Mouse (Mus musculus) megakaryocyte, embryonic 14.5 days (primary cell): ENCODE data around the gene Sqor. TPM values are rescaled to one million over a fixed set of nuclear protein-coding genes. Genes with fewer than 3 reads are reported as not detected.

Source experiments
- H3K27me3 ChIP-seq: replicated peaks from 2 replicates; pipeline ENCODE3; 2012; ENCODE audit warnings: inconsistent platforms
- H3K36me3 ChIP-seq: replicated peaks from 2 replicates; pipeline ENCODE3; 2012; ENCODE audit warnings: low read length, inconsistent platforms, mixed read lengths
- H3K4me1 ChIP-seq: 2 replicates; pipeline ENCODE4 v1.6.1; 2012; ENCODE audit warnings: inconsistent platforms
- H3K4me3 ChIP-seq: replicated peaks from 2 replicates; pipeline ENCODE3; 2012; ENCODE audit warnings: moderate library complexity, mild to moderate bottlenecking, inconsistent platforms
- H3K9me3 ChIP-seq: 2 replicates; pipeline ENCODE4 v1.6.1; 2012; ENCODE audit warnings: inconsistent platforms
- FLI1 ChIP-seq: IDR thresholded peaks from 2 replicates; pipeline ENCODE4 v1.6.1; 2012; ENCODE audit warnings: low read length, inconsistent platforms, mixed read lengths
- GATA1 ChIP-seq: IDR thresholded peaks from 3 replicates; pipeline ENCODE4 v1.6.1; 2012; ENCODE audit warnings: mixed read lengths, low read length, inconsistent platforms, borderline replicate concordance
- polyA plus RNA-seq: library from polyadenylated mRNA; stranded (reverse); fragments of >175 nt; gene quantifications from 2 replicates; pipeline ENCODE4 v1.2.3, GENCODE M21; 2012; ENCODE audit warnings: low replicate concordance; ENCODE audit not compliant: insufficient read depth

Sqor gene
- polyA plus RNA-seq, 1 experiment, result 5.7 TPM

- peaks cover 22% of the 10 kb centered on the region for H3K27me3 ChIP-seq
- H3K4me3 ChIP-seq, result no peak overlapping the region
- peaks cover 4% of the 10 kb centered on the region for H3K4me1 ChIP-seq
- no peak for TF ChIP-seq GATA1
- no peak for TF ChIP-seq FLI1
- H3K9me3 ChIP-seq, result no peaks in the 10 kb centered on the region
- H3K36me3 ChIP-seq, result no peaks in the 10 kb centered on the region
Observed at GRCm38 (mm10) chr2:122759791-122760190, 5.2 kb upstream of the Sqor start.

GRCm38 (mm10) chr2:122762991-122763390 is 2.0 kb upstream of the Sqor start:
- TF ChIP-seq FLI1, result no peak
- Histone ChIP-seq H3K4me1 (peaks cover 13% of the 10 kb centered on the region), H3K36me3 (no peaks in the 10 kb centered on the region), H3K9me3 (no peaks in the 10 kb centered on the region), H3K4me3 (no peak overlapping the region), H3K27me3 (peaks cover 37% of the 10 kb centered on the region)

- no peak for TF ChIP-seq FLI1
- no peak for TF ChIP-seq GATA1
- peaks cover 13% of the 10 kb centered on the region for H3K4me1 ChIP-seq
- no peaks in the 10 kb centered on the region for H3K36me3 ChIP-seq
- H3K27me3 ChIP-seq, result peaks cover 37% of the 10 kb centered on the region
- H3K4me3 ChIP-seq, result peak overlapping the region; percentile 94
- H3K9me3 ChIP-seq, result no peaks in the 10 kb centered on the region
Observed at GRCm38 (mm10) chr2:122764526-122764925, 511 bp upstream of the Sqor start.

- no peak for TF ChIP-seq GATA1
- Histone ChIP-seq H3K4me1 (peaks cover 13% of the 10 kb centered on the region), H3K9me3 (no peaks in the 10 kb centered on the region), H3K27me3 (peaks cover 35% of the 10 kb centered on the region), H3K4me3 (peak overlapping the region; percentile 94), H3K36me3 (no peaks in the 10 kb centered on the region)
Observed at GRCm38 (mm10) chr2:122765794-122766145, 733 bp downstream of the Sqor start.

- TF ChIP-seq GATA1 (no peak), FLI1 (no peak)
Observed at GRCm38 (mm10) chr2:122771002-122771401, 6.0 kb downstream of the Sqor start.

GRCm38 (mm10) chr2:122772899-122773298 is 7.9 kb downstream of the Sqor start:
- Histone ChIP-seq H3K36me3 (no peaks in the 10 kb centered on the region), H3K27me3 (no peaks in the 10 kb centered on the region), H3K4me1 (peaks cover 6% of the 10 kb centered on the region; the same call in 1 of the 2 replicates), H3K4me3 (no peak overlapping the region), H3K9me3 (no peaks in the 10 kb centered on the region)
- TF ChIP-seq FLI1 (no peak), GATA1 (no peak)

More at GRCm38 (mm10) chr2:122771002-122771401, 6.0 kb downstream of the Sqor start:
- Histone ChIP-seq H3K27me3 (peaks cover 10% of the 10 kb centered on the region), H3K9me3 (no peaks in the 10 kb centered on the region), H3K4me1 (no peaks in the 10 kb centered on the region), H3K4me3 (no peak overlapping the region), H3K36me3 (no peaks in the 10 kb centered on the region)

- H3K36me3 ChIP-seq, result no peaks in the 10 kb centered on the region
- H3K27me3 ChIP-seq, result no peaks in the 10 kb centered on the region
- no peak overlapping the region for H3K4me3 ChIP-seq
- peaks cover 6% of the 10 kb centered on the region; the same call in 1 of the 2 replicates for H3K4me1 ChIP-seq
- TF ChIP-seq FLI1 (no peak), GATA1 (no peak)
- no peaks in the 10 kb centered on the region for H3K9me3 ChIP-seq
Observed at GRCm38 (mm10) chr2:122775491-122775890, 10.5 kb downstream of the Sqor start.

- no peak overlapping the region for H3K4me3 ChIP-seq
- H3K4me1 ChIP-seq, result peaks cover 6% of the 10 kb centered on the region; the same call in 1 of the 2 replicates
- TF ChIP-seq GATA1, result no peak
- no peak for TF ChIP-seq FLI1
- H3K9me3 ChIP-seq, result no peaks in the 10 kb centered on the region
- no peaks in the 10 kb centered on the region for H3K36me3 ChIP-seq
- H3K27me3 ChIP-seq, result no peaks in the 10 kb centered on the region
Observed at GRCm38 (mm10) chr2:122776823-122777222, 11.8 kb downstream of the Sqor start.

- H3K27me3 ChIP-seq, result no peaks in the 10 kb centered on the region
- H3K4me1 ChIP-seq, result peaks cover 6% of the 10 kb centered on the region; the same call in 1 of the 2 replicates
- no peak overlapping the region for H3K4me3 ChIP-seq
- no peaks in the 10 kb centered on the region for H3K36me3 ChIP-seq
- no peaks in the 10 kb centered on the region for H3K9me3 ChIP-seq
- TF ChIP-seq FLI1, result no peak
- no peak for TF ChIP-seq GATA1
Observed at GRCm38 (mm10) chr2:122779967-122780366, 14.9 kb downstream of the Sqor start.

GRCm38 (mm10) chr2:122780447-122780846 is 15.4 kb downstream of the Sqor start:
- peaks cover 6% of the 10 kb centered on the region; the same call in 1 of the 2 replicates for H3K4me1 ChIP-seq
- no peaks in the 10 kb centered on the region for H3K27me3 ChIP-seq
- H3K4me3 ChIP-seq, result no peak overlapping the region
- TF ChIP-seq FLI1, result no peak
- no peak for TF ChIP-seq GATA1
- no peaks in the 10 kb centered on the region for H3K36me3 ChIP-seq
- no peaks in the 10 kb centered on the region for H3K9me3 ChIP-seq
